Mouse (Mus musculus) gastrocnemius, adult 18-20 months (tissue): ENCODE data around the gene Ces1b. TPM values are rescaled to one million over a fixed set of nuclear protein-coding genes. Genes with fewer than 3 reads are reported as not detected.

Source experiments
- DNase-seq: peaks from one replicate; pipeline ENCODE4 v3.0.0; 2021; ENCODE audit warnings: low spot score
- total RNA-seq, 2 experiments: library from RNA; stranded (reverse); gene quantifications; 2 replicates each; pipeline ENCODE4 v1.2.3; 2021

Ces1b gene
- total RNA-seq, 2 experiments from 2014 or later, result 0.12 TPM; not detected in 1

- DNase-seq, result peak; percentile 80
These were observed 68.4 kb downstream of the Ces1b start for GRCm38 (mm10) chr8:93011439-93011838.

GRCm38 (mm10) chr8:93010286-93010685 is 69.5 kb downstream of the Ces1b start:
- DNase-seq, result peak; percentile 56

Other genes with a start within 250 kb of the Ces1b start
- gene Lpcat2, start 224.7 kb downstream of the Ces1b start, total RNA-seq, result under 1 TPM; 0.18 to 0.36 TPM
- not detected for gene Capns2, start 178.6 kb downstream of the Ces1b start, total RNA-seq
- under 1 TPM; 0.34 to 0.52 TPM for gene Slc6a2, start 119.9 kb downstream of the Ces1b start, total RNA-seq
- gene Ces1a, start 31.8 kb downstream of the Ces1b start, total RNA-seq, result not detected
- under 1 TPM in 1 of 2 experiments, not detected in 1; 0.76 TPM for gene Ces1c, start 51.3 kb upstream of the Ces1b start, total RNA-seq
- gene Ces1d, start 117.8 kb upstream of the Ces1b start, total RNA-seq, result 100 to 1,000 TPM in 1 of 2 experiments, 10 to 100 TPM in 1; 79.6 to 130 TPM
- gene Ces1e, start 149.6 kb upstream of the Ces1b start, total RNA-seq, result under 1 TPM; 0.80 to 0.83 TPM
- under 1 TPM; 0.39 to 0.57 TPM for gene Ces1f, start 199.7 kb upstream of the Ces1b start, total RNA-seq